9 mouse cellular contexts compared by ENCODE assay signal in genomic region chr7:43442684-43443083, GRCm38 (mm10). TPM values are rescaled to one million over a fixed set of nuclear protein-coding genes. Genes with fewer than 3 reads are reported as not detected.
DNase-seq lines count a peak whose midpoint lies in the region; ATAC-seq and TF ChIP-seq lines count a peak whose summit lies in the region.
"Had no signal": no experiment of that assay in that cellular context is flagged by ENCODE, and none has a peak within 500 bp of the region (broad histone marks: within the 10 kb centered on the region; RNA-seq: fewer than 3 reads in every experiment).

No protein-coding gene starts in this region.

- in situ Hi-C loops in ES-E14 (cut with MboI; ENCODE audit: low sequenced_read_pairs in 2 of 2, unreplicated experiment in 2 of 2): no loop called here

- WGBS in heart, embryonic 12.5 days: 17% methylated on average over 9 of the region's 9 CpGs
- WGBS in forebrain, postnatal 0 days: 15% methylated on average over 9 of the region's 9 CpGs

- H3K4me1 ChIP-seq in heart, embryonic 12.5 days (replicated peaks): peaks cover 35% of the 10 kb centered on the region
- peaks cover 0 to 6% of the 10 kb centered on the region in 2 experiments; a peak in 2 of 4 replicates for H3K4me1 ChIP-seq in ES-E14 (ENCODE audit: control insufficient read depth in 2 of 2, insufficient read depth in 2 of 2, low read length in 2 of 2, poor library complexity in 1 of 2)
- H3K4me1 ChIP-seq in forebrain, postnatal 0 days (ENCODE audit: insufficient read depth): peaks cover 11% of the 10 kb centered on the region

- H3K27me3 ChIP-seq in heart, embryonic 12.5 days (replicated peaks): no peaks in the 10 kb centered on the region; the same call in 1 of the 2 replicates
- H3K27me3 ChIP-seq in forebrain, postnatal 0 days (ENCODE audit: insufficient read depth, low read length): no peaks in the 10 kb centered on the region

- no peak for TF ChIP-seq CTCF in forebrain, postnatal 0 days (IDR thresholded peaks at IDR 0.05; ENCODE audit: low read depth)

- intact Hi-C loops in heart, postnatal 36 days (cut with DNase I): loop anchor here (5.0 kb wide), 2 partner anchors 135 to 805 kb away; partner anchors contain the start of genes 1700028J19Rik and 2410002F23Rik

- H3K9me3 ChIP-seq in heart, embryonic 12.5 days (replicated peaks): no peaks in the 10 kb centered on the region
- H3K9me3 ChIP-seq in ES-E14 (ENCODE audit: control insufficient read depth, insufficient read depth, low read depth, low read length): no peaks in the 10 kb centered on the region
- H3K9me3 ChIP-seq in forebrain, postnatal 0 days (ENCODE audit: low read length): no peaks in the 10 kb centered on the region

- no peak for DNase-seq in heart, postnatal 36 days
- no peak for DNase-seq in ES-E14 (ENCODE audit: low read depth, low spot score)
- DNase-seq in forebrain, postnatal 0 days: no peak
- DNase-seq in lung, postnatal 36 days: peak; percentile 24
- no peak for DNase-seq in gastrocnemius, postnatal 10 days

- H3K27ac ChIP-seq in heart, embryonic 12.5 days (ENCODE audit: poor library complexity, severe bottlenecking): peak overlapping the region; percentile 98
- no peak overlapping the region; the same call in 1 of the 2 replicates for H3K27ac ChIP-seq in ES-E14 (ENCODE audit: insufficient read depth, low read depth, low read length, poor library complexity, severe bottlenecking)
- H3K27ac ChIP-seq in forebrain, postnatal 0 days (ENCODE audit: low read depth, low read length): peak overlapping the region; percentile 86

- ATAC-seq in heart, embryonic 12.5 days (ENCODE audit: insufficient number of reproducible peaks, low FRiP score): no peak
- no peak for ATAC-seq in forebrain, postnatal 0 days
- no peak for ATAC-seq in inflammation-experienced regulatory T-cells, adult 6 months
- ATAC-seq in granulocyte monocyte progenitor cell, adult 5-6 weeks (replicated peaks; ENCODE audit: poor library complexity, severe bottlenecking): no peak

- H3K9ac ChIP-seq in heart, embryonic 12.5 days: peak overlapping the region; percentile 70
- H3K9ac ChIP-seq in ES-E14 (ENCODE audit: insufficient read depth, low read depth, low read length, poor library complexity, severe bottlenecking): peak overlapping the region; percentile 8; the same call in 1 of the 2 replicates
- H3K9ac ChIP-seq in forebrain, postnatal 0 days: peak overlapping the region; percentile 55

- no peaks in the 10 kb centered on the region for H3K36me3 ChIP-seq in heart, embryonic 12.5 days
- H3K36me3 ChIP-seq in ES-E14 (ENCODE audit: control insufficient read depth, insufficient read depth, low read length, poor library complexity, severe bottlenecking): no peaks in the 10 kb centered on the region
- no peaks in the 10 kb centered on the region for H3K36me3 ChIP-seq in forebrain, postnatal 0 days (ENCODE audit: insufficient read depth)

- H3K4me3 ChIP-seq in heart, embryonic 12.5 days: peak overlapping the region; percentile 66
- H3K4me3 ChIP-seq in ES-E14 (ENCODE audit: insufficient read depth in 1 of 2, low read depth in 1 of 2, low read length in 2 of 2, poor library complexity in 1 of 2, severe bottlenecking in 1 of 2): peak overlapping the region; percentile 67 to 85
- peak overlapping the region; percentile 52 for H3K4me3 ChIP-seq in forebrain, postnatal 0 days (ENCODE audit: low read depth, low read length)

- peak overlapping the region; percentile 74 for H3K4me2 ChIP-seq in heart, embryonic 12.5 days
- peak overlapping the region; percentile 84 for H3K4me2 ChIP-seq in forebrain, postnatal 0 days (ENCODE audit: low read depth)

TF ChIP-seq in ES-E14, 5 proteins besides CTCF, POLR2A, EP300 and RAD21:
- no peak for TF ChIP-seq MAFK (IDR thresholded peaks at IDR 0.05; ENCODE audit: insufficient read depth, low read depth, low read length)
- TF ChIP-seq ZNF384 (IDR thresholded peaks at IDR 0.05; ENCODE audit: low read depth, low read length): no peak
- TF ChIP-seq HCFC1 (IDR thresholded peaks at IDR 0.05; ENCODE audit: borderline replicate concordance, insufficient read depth, low read length): no peak

RNA-seq across cellular contexts. Expression of gene Etfb, which starts 1.2 kb away (rescaled TPM):
- 460 and 473 TPM in 2 replicates for polyA plus RNA-seq in heart, embryonic 12.5 days (2016; fragmentation: Nextera tagmentation; extraction: Ambion mirVana)
- 1,000 to 10,000 TPM; 1,276 to 1,377 TPM for total RNA-seq in heart, postnatal 36 days (2021)
- total RNA-seq in ES-E14 (2012; rRNA removed): 126 and 134 TPM in 2 replicates
- 38.2 and 46.1 TPM in 2 replicates for total RNA-seq in forebrain, postnatal 0 days (2014; rRNA removed)
- polyA plus RNA-seq in forebrain, postnatal 0 days (2015; fragmentation: Nextera tagmentation; extraction: Ambion mirVana): 101 and 117 TPM in 2 replicates
- polyA plus RNA-seq in inflammation-experienced regulatory T-cells, adult 6 months (2017; shearing (Covaris generic)): 100 to 1,000 TPM; 173 to 290 (median 214) TPM
- 485 and 520 TPM in 2 replicates for total RNA-seq in granulocyte monocyte progenitor cell, adult 5-6 weeks (2014; fragmentation: Nextera tagmentation)
- total RNA-seq in granulocyte monocyte progenitor cell, adult 5-6 weeks (2017): 676 and 828 TPM in 2 replicates
- total RNA-seq in gastrocnemius, postnatal 10 days (2021): 100 to 1,000 TPM; 346 to 421 TPM

RNA-seq across cellular contexts. Expression of gene Gm45233, which starts 1.2 kb away (rescaled TPM):
- 0.46 TPM in 1 of 2 replicates, not detected in the other for polyA plus RNA-seq in heart, embryonic 12.5 days (2016; fragmentation: Nextera tagmentation; extraction: Ambion mirVana)
- total RNA-seq in heart, postnatal 36 days (2021): under 1 TPM in 1 of 2 experiments, not detected in 1; 0.70 TPM
- not detected in 2 replicates for total RNA-seq in ES-E14 (2012; rRNA removed)
- 0.31 and 3.7 TPM in 2 replicates for total RNA-seq in forebrain, postnatal 0 days (2014; rRNA removed)
- 0.30 TPM in 1 of 2 replicates, not detected in the other for polyA plus RNA-seq in forebrain, postnatal 0 days (2015; fragmentation: Nextera tagmentation; extraction: Ambion mirVana)
- not detected for polyA plus RNA-seq in inflammation-experienced regulatory T-cells, adult 6 months (2017; shearing (Covaris generic))
- 0.43 TPM in 1 of 2 replicates, not detected in the other for total RNA-seq in granulocyte monocyte progenitor cell, adult 5-6 weeks (2014; fragmentation: Nextera tagmentation)
- total RNA-seq in granulocyte monocyte progenitor cell, adult 5-6 weeks (2017): 5.7 TPM in 1 of 2 replicates, not detected in the other
- total RNA-seq in gastrocnemius, postnatal 10 days (2021): 1 to 10 TPM in 1 of 2 experiments, under 1 TPM in 1; 0.66 to 1.2 TPM

RNA-seq across cellular contexts. Expression of gene Cldnd2, which starts 2.1 kb away (rescaled TPM):
- not detected in 2 replicates for polyA plus RNA-seq in heart, embryonic 12.5 days (2016; fragmentation: Nextera tagmentation; extraction: Ambion mirVana)
- total RNA-seq in heart, postnatal 36 days (2021): not detected
- not detected in 2 replicates for total RNA-seq in ES-E14 (2012; rRNA removed)
- total RNA-seq in forebrain, postnatal 0 days (2014; rRNA removed): not detected in 2 replicates
- not detected in 2 replicates for polyA plus RNA-seq in forebrain, postnatal 0 days (2015; fragmentation: Nextera tagmentation; extraction: Ambion mirVana)
- under 1 TPM in 1 of 3 experiments, not detected in 2; 0.80 TPM for polyA plus RNA-seq in inflammation-experienced regulatory T-cells, adult 6 months (2017; shearing (Covaris generic))
- 2.4 TPM in 1 of 2 replicates, not detected in the other for total RNA-seq in granulocyte monocyte progenitor cell, adult 5-6 weeks (2014; fragmentation: Nextera tagmentation)
- total RNA-seq in granulocyte monocyte progenitor cell, adult 5-6 weeks (2017): 0.52 TPM in 1 of 2 replicates, not detected in the other
- total RNA-seq in gastrocnemius, postnatal 10 days (2021): not detected
- total RNA-seq: left cerebral cortex, adult 18-20 months had no signal

RNA-seq across cellular contexts. Expression of gene Nkg7, which starts 5.8 kb away (rescaled TPM):
- polyA plus RNA-seq in heart, embryonic 12.5 days (2016; fragmentation: Nextera tagmentation; extraction: Ambion mirVana): 0.27 TPM in 1 of 2 replicates, not detected in the other
- total RNA-seq in heart, postnatal 36 days (2021): not detected
- 0.37 and 0.62 TPM in 2 replicates for total RNA-seq in ES-E14 (2012; rRNA removed)
- total RNA-seq in forebrain, postnatal 0 days (2014; rRNA removed): not detected in 2 replicates
- polyA plus RNA-seq in forebrain, postnatal 0 days (2015; fragmentation: Nextera tagmentation; extraction: Ambion mirVana): not detected in 2 replicates
- 1,000 to 10,000 TPM in 1 of 3 experiments, 100 to 1,000 TPM in 2; 132 to 2,523 (median 190) TPM for polyA plus RNA-seq in inflammation-experienced regulatory T-cells, adult 6 months (2017; shearing (Covaris generic))
- 772 and 862 TPM in 2 replicates for total RNA-seq in granulocyte monocyte progenitor cell, adult 5-6 weeks (2014; fragmentation: Nextera tagmentation)
- total RNA-seq in granulocyte monocyte progenitor cell, adult 5-6 weeks (2017): 227 and 400 TPM in 2 replicates
- total RNA-seq in gastrocnemius, postnatal 10 days (2021): not detected
- total RNA-seq: left cerebral cortex, adult 18-20 months had no signal

RNA-seq across cellular contexts. Expression of gene Lim2, which starts 15.2 kb away (rescaled TPM):
- polyA plus RNA-seq in heart, embryonic 12.5 days (2016; fragmentation: Nextera tagmentation; extraction: Ambion mirVana): 0.22 TPM in 1 of 2 replicates, not detected in the other
- not detected for total RNA-seq in heart, postnatal 36 days (2021)
- 0.79 and 1.1 TPM in 2 replicates for total RNA-seq in ES-E14 (2012; rRNA removed)
- not detected in 2 replicates for total RNA-seq in forebrain, postnatal 0 days (2014; rRNA removed)
- not detected in 2 replicates for polyA plus RNA-seq in forebrain, postnatal 0 days (2015; fragmentation: Nextera tagmentation; extraction: Ambion mirVana)
- not detected for polyA plus RNA-seq in inflammation-experienced regulatory T-cells, adult 6 months (2017; shearing (Covaris generic))
- total RNA-seq in granulocyte monocyte progenitor cell, adult 5-6 weeks (2014; fragmentation: Nextera tagmentation): not detected in 2 replicates
- total RNA-seq in granulocyte monocyte progenitor cell, adult 5-6 weeks (2017): 0.05 TPM in 1 of 2 replicates, not detected in the other
- total RNA-seq in gastrocnemius, postnatal 10 days (2021): not detected
- total RNA-seq: left cerebral cortex, adult 18-20 months had no signal

Comparison
In these comparisons a context has a peak if more than half of its experiments do, and no peak if none do; other contexts are left out.
1. H3K9ac ChIP-seq: peak in every context shown above with its lines; median percentile 70 in heart, embryonic 12.5 days; 55 in forebrain, postnatal 0 days; 8 in ES-E14.